Mouse (Mus musculus) heart, postnatal 36 days (tissue): ENCODE results near the gene Btbd19. TPM values are rescaled to one million over a fixed set of nuclear protein-coding genes. Genes with fewer than 3 reads are reported as not detected.
A peak's percentile ranks its signal among the peaks of the same experiment; 100 is the strongest.

Source experiments
- DNase-seq, 2 experiments: peaks; one replicate each; pipeline ENCODE4 v3.0.0; 2021 to 2022
- intact Hi-C: fragments of 180-260 bp; cut with DNase I; formaldehyde crosslinking; loops from one replicate; pipeline ENCODE4 v1.15.1; 2025
- total RNA-seq, 2 experiments: library from RNA; stranded (reverse); gene quantifications; 2 replicates each; pipeline ENCODE4 v1.2.3; 2021

The Btbd19 gene
- 1 to 10 TPM; 1.8 to 2.4 TPM for total RNA-seq

GRCm38 (mm10) chr4:117125348-117125909 is at the start of gene Btbd19:
Gene Btbd19, minus strand, starts transcription at chr4:117125725.
- peak; percentile 79 to 81 for DNase-seq
- intact Hi-C loops = no loop called here

- intact Hi-C loops = no loop called here
- no peak for DNase-seq
Measured at GRCm38 (mm10) chr4:117169936-117170335, 44.4 kb upstream of the Btbd19 start.

GRCm38 (mm10) chr4:117161183-117161582 is 35.7 kb upstream of the Btbd19 start:
- DNase-seq = no peak
- intact Hi-C loops = no loop called here

- intact Hi-C loops = loop anchor here (5.0 kb wide), 1 partner anchor 58 kb away; no protein-coding TSS in a partner anchor
- DNase-seq = no peak
Measured at GRCm38 (mm10) chr4:117159666-117160065, 34.1 kb upstream of the Btbd19 start.

- intact Hi-C loops = loop anchor here (2.0 to 5.0 kb wide), 2 partner anchors 26 to 61 kb away; partner anchors contain the start of gene Kif2c
- DNase-seq = no peak
Measured at GRCm38 (mm10) chr4:117156372-117156771, 30.8 kb upstream of the Btbd19 start.

- peak; percentile 86 to 90 for DNase-seq
- intact Hi-C loops = loop anchor here (2.0 to 5.0 kb wide), 2 partner anchors 27 to 61 kb away; partner anchors contain the start of gene Kif2c
Measured at GRCm38 (mm10) chr4:117155792-117156355, 30.3 kb upstream of the Btbd19 start, which contains the start of gene Rps8. Gene Rps8, minus strand, starts transcription at chr4:117156243.

- no peak for DNase-seq
- intact Hi-C loops = loop anchor here (5.0 kb wide), 1 partner anchor 62 kb away; no protein-coding TSS in a partner anchor
Measured at GRCm38 (mm10) chr4:117155020-117155791, 29.7 kb upstream of the Btbd19 start.

- intact Hi-C loops = no loop called here
- DNase-seq = no peak
Measured at GRCm38 (mm10) chr4:117152714-117153113, 27.2 kb upstream of the Btbd19 start.

GRCm38 (mm10) chr4:117151416-117151815 is 25.9 kb upstream of the Btbd19 start:
- intact Hi-C loops = no loop called here
- no peak for DNase-seq

- intact Hi-C loops = no loop called here
- DNase-seq = no peak
Measured at GRCm38 (mm10) chr4:117150212-117150733, 24.7 kb upstream of the Btbd19 start.

- intact Hi-C loops = no loop called here
- no peak for DNase-seq
Measured at GRCm38 (mm10) chr4:117149291-117150211, 24.0 kb upstream of the Btbd19 start.

GRCm38 (mm10) chr4:117148815-117149214 is 23.3 kb upstream of the Btbd19 start:
- DNase-seq = no peak
- intact Hi-C loops = no loop called here

GRCm38 (mm10) chr4:117148047-117148713 is 22.7 kb upstream of the Btbd19 start:
- intact Hi-C loops = no loop called here
- no peak for DNase-seq

GRCm38 (mm10) chr4:117146176-117146575 is 20.7 kb upstream of the Btbd19 start:
- intact Hi-C loops = no loop called here
- DNase-seq = peak; percentile 75 to 83

- intact Hi-C loops = no loop called here
- DNase-seq = no peak
Measured at GRCm38 (mm10) chr4:117145248-117145647, 19.7 kb upstream of the Btbd19 start.

- DNase-seq = no peak
- intact Hi-C loops = no loop called here
Measured at GRCm38 (mm10) chr4:117143023-117143422, 17.5 kb upstream of the Btbd19 start.

GRCm38 (mm10) chr4:117140613-117141012 is 15.1 kb upstream of the Btbd19 start:
- intact Hi-C loops = loop anchor here (2.0 kb wide), 1 partner anchor 138 kb away; no protein-coding TSS in a partner anchor
- DNase-seq = no peak

GRCm38 (mm10) chr4:117139217-117139612 is 13.7 kb upstream of the Btbd19 start:
- peak in 1 of 2 experiments; percentile 34 for DNase-seq
- intact Hi-C loops = loop anchor here (2.0 to 5.0 kb wide), 3 partner anchors 18 to 312 kb away; no protein-coding TSS in a partner anchor
